Mouse (Mus musculus) embryonic fibroblast, embryonic 13.5 days (primary cell): ENCODE data around the gene Picalm. TPM values are rescaled to one million over a fixed set of nuclear protein-coding genes. Genes with fewer than 3 reads are reported as not detected.
"Not testable (repeated sequence)": the region's sequence is repeated elsewhere in the genome, so short reads cannot be mapped to it uniquely, and the experiment has no call there.

Experiments used
- H3K27ac ChIP-seq: 2 replicates; pipeline ENCODE4 v1.5.1; 2012; ENCODE audit warnings: low read length, control low read depth, inconsistent platforms; ENCODE audit not compliant: insufficient read depth
- H3K4me1 ChIP-seq: 2 replicates; pipeline ENCODE4 v1.6.1; 2011; ENCODE audit warnings: low read length; ENCODE audit not compliant: control insufficient read depth, insufficient read depth
- H3K4me3 ChIP-seq: 2 replicates; pipeline ENCODE4 v1.5.1; 2011; ENCODE audit warnings: mild to moderate bottlenecking, control low read depth, low read length; ENCODE audit not compliant: insufficient read depth
- CTCF ChIP-seq: IDR thresholded peaks from 2 replicates; pipeline ENCODE4 v1.5.1; 2011; ENCODE audit warnings: mild to moderate bottlenecking, control low read depth, low read length, moderate library complexity, borderline replicate concordance; ENCODE audit not compliant: insufficient read depth
- POLR2A ChIP-seq: IDR thresholded peaks from 2 replicates; pipeline ENCODE4 v1.6.1; 2011; ENCODE audit warnings: low read depth, mild to moderate bottlenecking, control low read depth, low read length, moderate library complexity
- polyA plus RNA-seq: library from polyadenylated mRNA; stranded (reverse); fragments of >200 nt; gene quantifications from 2 replicates; pipeline ENCODE4 v1.2.4, GENCODE M21; 2011; ENCODE audit warnings: low read depth; ENCODE audit not compliant: missing spikeins, insufficient read length

The Picalm gene
- polyA plus RNA-seq, 1 experiment: 615 TPM

DNA sequence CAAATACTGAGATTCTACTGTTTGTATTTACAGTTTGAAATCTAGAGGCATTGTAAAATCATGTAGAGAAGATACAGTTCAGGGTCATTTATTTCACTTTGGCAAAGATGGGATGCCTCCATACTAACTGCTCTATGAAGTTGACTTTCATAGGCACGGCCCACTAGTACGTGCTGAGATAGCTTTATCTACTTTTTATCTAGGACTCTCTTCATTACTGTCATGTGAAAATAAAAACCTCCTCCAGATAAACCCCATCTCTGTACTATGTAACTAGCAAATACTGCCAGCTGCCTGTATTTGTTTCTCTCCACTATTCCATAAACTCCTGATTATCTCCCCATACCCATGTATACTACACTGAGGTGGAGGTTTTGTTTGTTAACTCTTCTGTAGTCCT, 18.0 kb downstream of the Picalm start:
- TF ChIP-seq POLR2A (no peak), CTCF (no peak)
- no peak overlapping the region for H3K27ac ChIP-seq
- H3K4me1 ChIP-seq: peaks cover 17% of the 10 kb centered on the region
- H3K4me3 ChIP-seq: no peak overlapping the region

DNA sequence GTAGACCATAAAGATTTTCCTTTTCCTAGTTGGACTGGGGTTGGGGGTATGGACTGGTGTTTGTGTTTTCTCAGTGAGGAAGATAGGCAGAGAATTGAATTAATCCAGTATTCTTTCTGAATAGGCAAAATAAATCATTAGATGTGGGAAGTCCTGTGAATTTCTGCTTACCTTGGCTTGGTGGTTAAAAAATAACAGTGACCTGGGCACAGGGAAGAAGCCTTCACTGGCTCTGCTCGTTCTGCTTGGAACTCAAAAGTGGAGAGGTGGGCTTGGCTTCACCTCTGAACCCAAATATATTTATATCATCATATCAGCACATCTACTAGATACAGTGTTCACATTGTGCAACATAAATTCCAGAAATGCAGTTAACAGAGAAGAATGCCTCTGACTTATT, 18.5 kb downstream of the Picalm start:
- Histone ChIP-seq H3K4me3 (no peak overlapping the region), H3K27ac (no peak overlapping the region), H3K4me1 (peaks cover 17% of the 10 kb centered on the region)
- TF ChIP-seq CTCF (no peak), POLR2A (no peak)

DNA sequence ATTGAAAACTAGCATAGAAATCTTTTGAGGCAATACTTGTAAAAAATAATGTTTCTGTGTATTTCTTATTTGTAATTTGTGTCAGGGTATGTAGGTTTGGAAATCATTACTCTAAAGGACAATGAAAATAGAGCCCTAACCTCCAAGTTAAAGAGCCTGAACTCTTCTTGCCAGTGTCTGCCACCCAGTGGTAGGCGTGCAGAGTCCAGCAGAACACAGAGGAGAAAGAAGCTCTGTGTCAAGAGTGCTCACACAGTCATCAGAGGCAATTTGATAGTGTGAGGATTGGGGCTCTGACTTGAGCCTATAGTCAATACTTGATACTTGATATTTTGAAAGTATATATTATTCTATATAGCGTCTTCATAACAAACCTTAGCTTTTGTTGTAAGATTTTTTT, 20.3 kb downstream of the Picalm start:
- no peak overlapping the region for H3K4me3 ChIP-seq
- peaks cover 15% of the 10 kb centered on the region for H3K4me1 ChIP-seq
- H3K27ac ChIP-seq: no peak overlapping the region
- TF ChIP-seq CTCF (peak; percentile 65), POLR2A (no peak)

DNA sequence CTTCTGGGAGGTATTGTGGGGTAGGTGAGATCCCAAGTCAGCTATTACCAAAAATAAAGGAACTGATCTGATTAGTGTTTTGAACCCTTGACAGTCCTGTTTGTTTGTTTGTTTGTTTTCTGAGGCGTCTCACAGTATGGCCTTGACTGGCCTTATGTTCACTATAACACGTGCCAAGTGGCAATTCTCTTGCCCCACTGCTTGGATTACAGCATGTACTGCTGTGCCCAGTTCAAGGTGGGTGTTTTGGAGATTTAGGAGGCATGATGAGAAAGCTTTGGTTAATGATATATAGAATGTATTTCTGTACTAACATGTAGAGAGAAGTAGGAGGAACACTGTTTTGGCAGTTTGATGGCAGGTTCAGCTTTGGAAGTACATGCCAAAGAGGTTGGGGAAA, 28.0 kb downstream of the Picalm start:
- no peak for TF ChIP-seq CTCF
- no peak for TF ChIP-seq POLR2A
- H3K27ac ChIP-seq: no peak overlapping the region

DNA sequence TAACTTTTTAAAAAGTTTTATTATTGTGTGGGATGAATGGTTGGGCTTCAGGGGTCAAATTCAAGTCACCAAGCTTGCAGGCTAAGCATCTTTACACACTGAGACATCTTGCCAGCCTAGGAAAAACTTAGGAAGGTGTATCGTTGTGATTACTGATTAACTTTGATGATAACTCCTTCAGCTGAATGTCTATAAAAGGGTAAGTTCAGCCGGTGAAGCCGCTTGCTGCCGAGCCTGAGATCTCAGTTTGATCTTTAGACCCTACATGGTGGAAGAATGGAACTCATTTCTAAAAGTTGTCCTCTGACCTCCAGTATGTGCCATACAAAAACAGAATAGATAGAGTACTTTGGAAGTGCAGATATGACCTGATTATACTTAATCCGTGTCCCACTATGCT, 30.6 kb downstream of the Picalm start:
- H3K4me3 ChIP-seq: no peak overlapping the region
- H3K4me1 ChIP-seq: no peaks in the 10 kb centered on the region; the same call in 1 of the 2 replicates
- TF ChIP-seq CTCF (no peak), POLR2A (no peak)
- H3K27ac ChIP-seq: no peak overlapping the region

More for the DNA sequence above, 28.0 kb downstream of the Picalm start:
- Histone ChIP-seq H3K4me1 (no peaks in the 10 kb centered on the region; the same call in 1 of the 2 replicates), H3K4me3 (no peak overlapping the region)

DNA sequence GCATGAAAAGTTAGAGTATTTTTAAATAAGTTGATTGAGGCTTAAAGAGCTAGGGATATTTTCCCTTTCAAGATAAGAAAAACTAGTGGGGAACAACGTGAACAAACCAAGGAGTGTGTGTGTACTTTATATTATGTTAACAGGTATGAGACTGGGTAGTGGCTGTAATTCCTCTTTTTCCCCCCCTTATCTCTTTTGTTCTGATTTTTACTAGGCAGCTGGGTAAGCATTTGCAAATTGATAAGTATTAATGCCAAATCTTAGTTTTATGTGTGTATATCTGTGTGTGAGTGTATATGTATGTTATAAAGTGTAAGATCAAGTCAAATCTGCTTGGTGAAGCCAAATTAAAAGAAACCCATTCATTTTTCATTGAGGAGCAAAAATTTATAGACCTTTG, 34.3 kb downstream of the Picalm start:
- no peak overlapping the region for H3K4me3 ChIP-seq
- TF ChIP-seq POLR2A (no peak), CTCF (no peak)
- H3K4me1 ChIP-seq: no peaks in the 10 kb centered on the region
- no peak overlapping the region for H3K27ac ChIP-seq

DNA sequence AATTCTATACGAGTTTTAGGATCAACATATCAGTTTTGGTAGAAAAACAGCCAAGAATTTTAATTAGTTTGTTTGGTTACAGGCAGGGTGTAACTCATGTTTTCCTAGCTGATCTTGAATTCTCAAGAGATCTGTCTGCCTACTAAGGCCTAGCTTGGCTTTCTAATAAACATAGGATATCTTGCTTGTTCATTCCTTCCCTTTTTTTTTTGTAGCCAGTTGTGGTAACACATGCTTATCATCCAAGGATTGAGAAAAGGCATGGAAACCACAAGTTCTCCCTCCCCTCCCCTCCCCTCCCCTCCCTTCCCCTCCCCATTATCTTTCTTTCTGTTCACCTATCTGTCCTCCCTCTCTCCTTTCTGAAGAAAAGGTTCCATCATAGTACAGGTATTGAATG, 36.0 kb downstream of the Picalm start:
- no peaks in the 10 kb centered on the region for H3K4me1 ChIP-seq
- no peak for TF ChIP-seq POLR2A
- TF ChIP-seq CTCF: no peak

DNA sequence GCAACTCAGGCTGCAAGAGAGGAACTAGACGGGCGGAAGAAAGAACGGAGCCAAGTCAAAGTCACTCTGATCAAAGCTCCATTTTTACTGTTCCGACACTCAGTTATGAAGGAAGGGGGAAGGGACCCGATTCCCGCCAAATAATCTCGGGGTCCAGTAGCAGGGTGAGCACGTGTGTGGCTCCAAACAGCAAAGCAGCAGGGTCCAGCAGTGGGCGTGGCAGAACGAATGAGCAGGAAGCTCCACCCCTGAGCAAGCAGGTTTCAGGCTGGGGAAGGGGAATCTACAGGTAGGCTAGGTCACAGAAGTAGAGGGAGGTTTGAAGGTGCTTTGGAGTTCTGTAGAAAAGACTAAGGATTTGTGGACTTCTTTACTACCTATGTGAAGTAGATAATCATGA, 37.8 kb downstream of the Picalm start:
- H3K27ac ChIP-seq, H3K4me1 ChIP-seq: not testable (repeated sequence)

More for the DNA sequence above, 36.0 kb downstream of the Picalm start:
- no peak overlapping the region for H3K27ac ChIP-seq
- H3K4me3 ChIP-seq: no peak overlapping the region

DNA sequence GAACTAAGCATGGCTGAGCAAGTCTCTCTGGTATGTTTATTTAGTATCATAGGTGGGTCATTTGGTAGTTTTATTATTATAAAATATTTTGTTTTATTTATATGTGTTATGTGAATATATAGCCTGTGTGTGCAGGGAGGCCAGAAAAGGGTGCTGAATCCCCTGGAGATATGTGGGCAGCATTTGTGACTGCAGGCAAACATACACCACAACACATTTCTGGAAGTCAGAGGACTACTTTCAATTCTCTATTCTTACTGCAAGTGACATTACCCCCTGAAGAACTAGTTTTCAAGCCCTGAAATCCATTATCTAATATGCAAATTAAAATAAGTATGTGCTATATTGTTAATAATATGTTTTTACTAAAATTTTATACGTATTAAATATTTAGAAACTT, 43.8 kb downstream of the Picalm start:
- no peak overlapping the region for H3K27ac ChIP-seq
- H3K4me1 ChIP-seq: peaks cover 7% of the 10 kb centered on the region
- TF ChIP-seq POLR2A (no peak), CTCF (no peak)
- no peak overlapping the region for H3K4me3 ChIP-seq

More for the DNA sequence above, 37.8 kb downstream of the Picalm start:
- not testable (repeated sequence) for H3K4me3 ChIP-seq

DNA sequence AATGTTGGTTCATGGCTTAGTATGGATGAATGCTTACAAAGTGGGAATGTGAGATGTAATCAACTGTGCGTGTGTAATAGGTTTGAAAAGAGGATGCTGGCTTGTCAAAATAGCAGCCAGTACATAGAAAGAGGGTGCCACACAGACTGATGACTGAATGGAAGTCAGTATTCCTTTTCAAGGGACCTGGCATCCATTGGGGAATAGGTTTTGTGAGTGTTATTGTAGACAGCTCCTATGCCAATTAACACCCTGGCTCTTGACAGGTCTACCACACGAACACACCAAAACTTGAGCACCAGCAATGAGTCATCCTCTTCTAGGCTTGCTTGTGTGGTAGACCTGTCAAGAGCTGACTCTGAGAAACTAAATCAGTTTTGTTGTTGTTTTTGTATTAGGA, 45.6 kb downstream of the Picalm start:
- Histone ChIP-seq H3K4me3 (no peak overlapping the region), H3K4me1 (peaks cover 7% of the 10 kb centered on the region), H3K27ac (no peak overlapping the region)
- TF ChIP-seq POLR2A (no peak), CTCF (no peak)

DNA sequence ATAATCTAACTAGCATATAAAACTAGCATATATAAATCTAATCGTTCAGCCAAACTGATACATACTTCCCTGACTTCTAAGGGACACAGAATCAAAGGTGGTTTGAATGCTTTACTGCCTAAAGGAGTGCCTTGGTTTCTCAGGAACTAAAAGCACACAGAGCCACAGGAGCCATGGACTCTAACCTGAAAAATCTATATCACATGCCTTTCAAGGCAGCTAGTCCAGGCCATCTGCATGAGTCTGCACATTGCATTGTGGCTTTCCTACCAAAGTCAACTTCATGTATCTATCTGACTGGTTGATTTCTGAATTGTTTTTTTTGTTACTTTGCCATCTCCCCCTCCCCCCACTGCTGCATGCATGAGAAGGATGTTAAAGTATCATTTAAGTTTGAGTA, 50.6 kb downstream of the Picalm start:
- Histone ChIP-seq H3K27ac (no peak overlapping the region), H3K4me1 (peaks cover 4% of the 10 kb centered on the region), H3K4me3 (no peak overlapping the region)
- TF ChIP-seq POLR2A: no peak
- no peak for TF ChIP-seq CTCF

DNA sequence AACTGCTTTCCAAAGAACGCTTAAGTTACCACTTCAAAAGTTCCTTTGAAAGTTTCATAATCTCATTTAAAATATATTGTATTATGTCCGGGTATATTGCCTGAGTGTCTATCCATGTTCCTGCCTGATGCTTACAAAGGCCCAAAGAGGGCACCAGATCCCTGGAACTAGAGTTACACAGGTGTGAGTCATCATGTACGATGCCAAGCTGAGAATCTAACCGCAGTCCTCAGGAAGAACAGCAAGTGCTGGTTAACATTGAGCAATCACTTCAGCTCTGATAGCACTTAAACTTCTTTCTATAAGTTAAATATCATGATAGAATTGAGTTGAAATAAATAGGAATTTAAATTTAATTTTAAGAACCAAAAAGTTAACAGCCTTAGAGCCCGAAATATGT, 70.2 kb downstream of the Picalm start:
- TF ChIP-seq POLR2A (no peak), CTCF (no peak)
- no peak overlapping the region for H3K4me3 ChIP-seq
- H3K4me1 ChIP-seq: peaks cover 12% of the 10 kb centered on the region
- no peak overlapping the region for H3K27ac ChIP-seq
